Mouse (Mus musculus) small intestine, adult 2 months (tissue): Measurements from ENCODE around the gene Ube2h.

Experiments used
- CTCF ChIP-seq: fragments of 200-500 bp; IDR thresholded peaks from 2 replicates; pipeline ENCODE4 v1.5.1; 2012; ENCODE audit warnings: low read depth, mild to moderate bottlenecking, control low read depth, inconsistent platforms, low read length, moderate library complexity, mixed read lengths; ENCODE audit not compliant: insufficient replicate concordance, insufficient read length; ENCODE audit errors: extremely low read depth
- POLR2A ChIP-seq: fragments of 200-500 bp; IDR thresholded peaks from 2 replicates; pipeline ENCODE4 v1.6.1; 2012; ENCODE audit warnings: low read depth, mild to moderate bottlenecking, control low read depth, inconsistent platforms, low read length, moderate library complexity

DNA sequence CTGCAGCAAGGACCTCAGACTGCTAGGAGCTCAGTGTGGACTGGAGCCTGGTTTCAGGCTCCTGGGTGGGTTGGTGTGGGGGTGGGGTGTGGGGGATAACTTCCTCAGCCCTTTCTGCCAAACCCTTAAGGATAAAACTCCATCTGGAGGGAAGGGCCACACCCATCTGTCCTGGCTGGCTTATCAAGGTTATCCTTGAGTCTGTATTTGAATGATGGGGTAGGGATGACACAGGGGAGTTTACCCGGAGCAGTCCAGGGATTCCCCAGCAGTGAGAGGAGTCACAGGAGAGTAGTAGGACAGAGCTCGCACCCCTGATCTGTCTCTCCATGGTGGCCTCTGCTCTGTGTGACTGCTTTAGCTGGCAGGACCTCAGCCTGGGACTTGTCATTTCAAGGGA, 124.0 kb downstream of the Ube2h start:
- TF ChIP-seq POLR2A (no peak), CTCF (no peak)
